Mouse (Mus musculus) heart, embryonic 12.5 days (tissue): ENCODE results near the gene Mrtfa. TPM values are rescaled to one million over a fixed set of nuclear protein-coding genes. Genes with fewer than 3 reads are reported as not detected.

Source experiments
- ATAC-seq: fragments of 200-750 bp; cut with Nextera tagmentation; 2 replicates; pipeline ENCODE4 v1.8.0; 2017; ENCODE audit warnings: moderate TSS enrichment, moderate library complexity; ENCODE audit not compliant: insufficient number of reproducible peaks, low FRiP score
- H3K27ac ChIP-seq: fragments of 300-500 bp; sonication (generic); 2 replicates; pipeline ENCODE4 v1.5.1; 2016; ENCODE audit warnings: mild to moderate bottlenecking, moderate library complexity; ENCODE audit not compliant: poor library complexity, severe bottlenecking
- H3K27me3 ChIP-seq: fragments of 300-500 bp; sonication (generic); replicated peaks from 2 replicates; pipeline ENCODE4 v1.6.1; 2016; ENCODE audit warnings: mild to moderate bottlenecking, moderate library complexity
- H3K36me3 ChIP-seq: fragments of 300-500 bp; sonication (generic); 2 replicates; pipeline ENCODE4 v1.6.1; 2016; ENCODE audit warnings: mild to moderate bottlenecking, moderate library complexity
- H3K4me1 ChIP-seq: fragments of 300-500 bp; sonication (generic); replicated peaks from 2 replicates; pipeline ENCODE4 v1.6.1; 2016; ENCODE audit warnings: mild to moderate bottlenecking
- H3K4me2 ChIP-seq: fragments of 300-500 bp; sonication (generic); 2 replicates; pipeline ENCODE4 v1.6.1; 2016; ENCODE audit warnings: mild to moderate bottlenecking, moderate library complexity
- H3K4me3 ChIP-seq: fragments of 300-500 bp; sonication (generic); 2 replicates; pipeline ENCODE4 v1.5.1; 2016; ENCODE audit warnings: mild to moderate bottlenecking
- H3K9ac ChIP-seq: fragments of 300-500 bp; sonication (generic); 2 replicates; pipeline ENCODE4 v1.6.1; 2016; ENCODE audit warnings: mild to moderate bottlenecking, moderate library complexity
- H3K9me3 ChIP-seq: fragments of 300-500 bp; sonication (generic); replicated peaks from 2 replicates; pipeline ENCODE4 v1.6.1; 2016; ENCODE audit warnings: mild to moderate bottlenecking, moderate library complexity
- WGBS: fragments of 180-500 bp; shearing (Covaris S2); methylation state at CpG from one replicate; pipeline ENCODE4 v1.1.7; 2016; 5-methylcytosine and 5-hydroxymethylcytosine counted together
- polyA plus RNA-seq: library from polyadenylated mRNA; unstranded; fragments of >200 nt; fragmentation: Nextera tagmentation; extraction: Ambion mirVana; gene quantifications from 2 replicates; pipeline ENCODE4 v1.2.1, GENCODE M21; 2016

Gene Mrtfa
- polyA plus RNA-seq, 1 experiment from 2014 or later = 19.4 TPM

DNA sequence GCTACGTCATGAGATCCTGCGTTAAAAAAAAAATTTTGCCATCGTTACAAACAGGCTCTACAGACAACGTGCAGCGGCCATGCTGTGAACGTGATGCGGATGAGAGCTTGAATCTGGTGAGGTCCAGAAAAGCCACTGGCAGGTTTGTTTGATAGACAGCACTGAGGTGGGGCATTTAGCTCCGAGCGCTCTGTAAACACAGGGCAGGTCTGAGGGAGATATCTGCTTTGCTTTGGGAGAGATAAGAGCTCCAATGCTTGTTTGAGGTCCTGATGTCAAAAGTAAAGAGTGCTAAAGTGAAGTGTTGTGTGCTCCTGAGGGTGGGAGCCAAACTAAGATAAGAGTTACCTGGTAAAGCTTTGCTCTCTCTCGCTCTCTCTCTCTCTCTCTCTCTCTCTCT, 6.6 kb upstream of the Mrtfa start:
- Histone ChIP-seq H3K27ac (no peak overlapping the region), H3K4me3 (no peak overlapping the region), H3K36me3 (no peaks in the 10 kb centered on the region), H3K4me2 (no peak overlapping the region), H3K27me3 (no peaks in the 10 kb centered on the region), H3K9ac (no peak overlapping the region), H3K9me3 (no peaks in the 10 kb centered on the region; the same call in 1 of the 2 replicates), H3K4me1 (no peaks in the 10 kb centered on the region)
- WGBS = 60% methylated on average over 10 of the region's 10 CpGs
- ATAC-seq = no peak

DNA sequence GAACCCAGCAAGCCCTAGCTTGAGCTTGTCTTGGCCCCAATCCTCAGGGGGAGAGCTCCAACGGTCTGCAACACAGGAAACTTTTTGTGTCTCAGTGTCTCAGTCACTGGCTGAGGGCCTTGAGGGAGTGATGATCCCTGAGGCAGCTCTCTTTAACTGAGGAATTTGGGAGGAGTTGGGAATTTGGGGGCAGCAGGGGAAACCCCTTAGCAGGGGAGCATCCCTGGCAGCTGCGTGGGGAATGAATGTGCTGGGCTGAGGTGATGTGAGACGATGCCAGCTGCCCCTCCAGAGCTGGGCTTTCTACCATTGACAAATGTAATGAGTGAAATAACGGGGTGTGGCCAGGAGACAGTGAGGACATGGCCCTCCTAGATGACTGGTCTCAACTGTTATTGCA, 4.9 kb upstream of the Mrtfa start:
- no peak for ATAC-seq
- no peak overlapping the region for H3K9ac ChIP-seq
- H3K4me3 ChIP-seq = no peak overlapping the region
- 47% methylated on average over 4 of the region's 4 CpGs for WGBS
- no peaks in the 10 kb centered on the region for H3K27me3 ChIP-seq
- H3K4me1 ChIP-seq = peaks cover 7% of the 10 kb centered on the region; the same call in 1 of the 2 replicates
- no peak overlapping the region for H3K4me2 ChIP-seq
- no peaks in the 10 kb centered on the region; the same call in 1 of the 2 replicates for H3K9me3 ChIP-seq
- H3K36me3 ChIP-seq = no peaks in the 10 kb centered on the region
- no peak overlapping the region for H3K27ac ChIP-seq

DNA sequence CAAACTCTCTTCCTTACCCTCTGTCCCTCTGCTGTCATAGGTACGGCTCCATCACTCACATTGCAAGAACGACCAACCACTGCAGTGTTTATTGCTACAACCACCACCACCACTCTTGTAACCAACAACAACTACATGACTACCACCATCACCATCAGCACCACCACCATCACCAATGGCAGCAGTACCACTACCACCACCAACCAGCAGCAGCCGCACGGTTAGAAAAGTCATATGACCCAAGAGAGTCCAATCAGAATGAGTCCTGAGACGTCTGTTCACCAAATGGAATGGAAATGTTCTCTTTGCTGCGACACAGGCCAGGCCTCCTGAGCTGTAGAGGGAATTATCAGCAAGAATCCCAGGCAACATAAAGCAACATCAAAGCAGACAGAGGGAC, 4.2 kb upstream of the Mrtfa start:
- H3K4me3 ChIP-seq = no peak overlapping the region
- no peak overlapping the region for H3K4me2 ChIP-seq
- no peaks in the 10 kb centered on the region for H3K27me3 ChIP-seq
- H3K9me3 ChIP-seq = no peaks in the 10 kb centered on the region; the same call in 1 of the 2 replicates
- no peaks in the 10 kb centered on the region for H3K36me3 ChIP-seq
- no peak for ATAC-seq
- no peak overlapping the region for H3K27ac ChIP-seq
- 80% methylated on average over 6 of the region's 6 CpGs for WGBS
- no peak overlapping the region for H3K9ac ChIP-seq
- H3K4me1 ChIP-seq = peaks cover 7% of the 10 kb centered on the region

DNA sequence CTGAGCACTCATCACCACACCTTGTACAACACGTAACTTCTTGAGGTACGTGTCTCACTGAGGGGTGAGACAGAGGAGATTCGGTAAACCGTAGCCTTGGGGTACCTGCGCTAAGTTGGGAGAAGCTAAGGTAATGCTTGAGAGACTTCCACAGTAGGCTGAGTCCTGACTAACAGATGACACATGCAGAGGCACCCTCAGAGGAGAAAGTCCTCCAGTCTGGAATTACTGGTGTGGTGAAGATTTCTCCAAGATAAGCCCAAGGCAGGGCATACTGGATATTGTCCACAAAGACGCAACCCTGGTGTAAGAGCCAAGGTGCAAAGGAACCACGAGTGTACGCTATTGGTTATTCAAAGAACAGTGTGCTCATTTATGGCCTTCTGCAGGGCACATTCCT, 2.3 kb upstream of the Mrtfa start:
- Histone ChIP-seq H3K9ac (no peak overlapping the region), H3K9me3 (no peaks in the 10 kb centered on the region), H3K27ac (no peak overlapping the region), H3K27me3 (no peaks in the 10 kb centered on the region), H3K4me3 (no peak overlapping the region), H3K4me1 (peaks cover 15% of the 10 kb centered on the region), H3K4me2 (no peak overlapping the region), H3K36me3 (peaks cover 1% of the 10 kb centered on the region; the same call in 1 of the 2 replicates)
- 92% methylated on average over 8 of the region's 8 CpGs for WGBS
- ATAC-seq = no peak

DNA sequence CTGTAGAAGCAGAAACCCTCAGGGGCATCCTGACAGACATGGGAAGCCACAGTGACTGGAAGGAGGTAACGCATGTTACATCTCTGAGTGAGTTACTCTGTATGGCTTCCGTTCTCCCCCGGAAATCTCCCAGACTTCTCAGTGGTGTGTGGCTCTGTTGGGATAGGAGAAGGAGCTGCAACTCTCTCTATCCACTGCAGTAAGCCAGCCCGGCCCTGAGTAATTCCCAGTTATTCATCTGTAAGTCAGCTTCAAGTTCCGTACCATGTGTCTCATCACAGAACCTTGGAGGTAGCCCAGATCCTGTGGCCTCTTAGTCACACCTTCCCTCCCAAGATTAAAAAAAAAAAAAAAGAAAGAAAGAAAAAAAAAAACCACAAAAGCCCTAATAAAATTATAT, 1.8 kb upstream of the Mrtfa start:
- WGBS = 82% methylated on average over 5 of the region's 5 CpGs
- Histone ChIP-seq H3K4me2 (no peak overlapping the region), H3K27me3 (no peaks in the 10 kb centered on the region), H3K9ac (no peak overlapping the region), H3K4me3 (no peak overlapping the region), H3K9me3 (no peaks in the 10 kb centered on the region), H3K36me3 (peaks cover 6% of the 10 kb centered on the region; the same call in 1 of the 2 replicates), H3K4me1 (peaks cover 15% of the 10 kb centered on the region), H3K27ac (no peak overlapping the region)
- ATAC-seq = no peak

DNA sequence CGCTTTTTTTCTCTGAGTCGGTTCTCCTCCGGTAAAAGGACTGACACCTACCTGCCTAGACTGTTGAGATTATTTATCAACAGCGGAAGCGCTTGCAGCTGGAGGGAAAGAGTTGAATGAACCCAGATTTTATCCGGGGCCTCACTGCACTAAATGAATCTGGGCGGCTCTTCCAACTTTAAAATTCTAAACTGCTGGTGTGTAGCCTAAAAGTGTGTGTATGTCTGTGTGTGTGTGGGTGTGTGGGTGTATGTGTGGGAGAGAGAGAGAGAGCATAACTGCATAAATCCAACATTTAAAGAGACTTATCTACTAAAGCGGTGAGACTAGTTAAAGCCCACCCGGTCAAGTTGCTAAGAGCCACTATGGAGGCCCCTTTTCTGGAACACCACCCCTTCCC, 746 bp upstream of the Mrtfa start:
- 25% methylated on average over 9 of the region's 9 CpGs for WGBS
- peaks cover 6% of the 10 kb centered on the region; the same call in 1 of the 2 replicates for H3K36me3 ChIP-seq
- ATAC-seq = no peak

DNA sequence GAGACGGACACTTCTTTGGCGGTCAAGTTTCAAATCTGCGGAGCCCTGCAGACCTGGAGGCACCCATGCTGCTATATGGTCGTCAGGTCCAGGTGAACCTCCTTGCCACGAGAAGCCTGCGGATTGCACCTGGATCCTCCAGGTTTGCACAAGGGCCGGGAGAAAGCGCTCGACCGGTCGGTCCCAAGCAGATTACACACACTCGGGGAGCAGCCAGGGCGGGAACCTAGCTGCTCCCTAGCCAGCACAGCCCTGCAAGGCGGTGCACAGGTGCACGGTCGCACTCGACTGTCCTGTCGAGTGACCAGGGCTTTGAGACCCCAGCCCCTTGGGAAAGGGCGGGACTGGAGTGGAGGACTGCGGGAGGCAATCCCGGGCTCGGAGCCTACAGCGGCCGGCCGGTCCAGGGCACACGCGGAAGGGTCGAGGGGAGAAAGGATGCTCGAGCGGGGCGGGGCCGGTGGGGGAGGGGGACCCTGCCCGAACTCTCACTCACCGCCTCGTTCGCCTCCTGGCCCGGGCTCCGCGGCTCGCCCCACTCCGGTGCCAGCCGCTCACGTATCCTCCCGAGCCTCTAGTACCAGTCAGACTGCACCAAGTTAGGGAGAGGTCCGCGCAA, 437 bp downstream of the Mrtfa start:
- peak; percentile 51 for ATAC-seq
- Histone ChIP-seq H3K27me3 (no peaks in the 10 kb centered on the region), H3K4me2 (peak overlapping the region; percentile 89), H3K4me3 (peak overlapping the region; percentile 93), H3K4me1 (peaks cover 22% of the 10 kb centered on the region), H3K36me3 (peaks cover 6% of the 10 kb centered on the region; the same call in 1 of the 2 replicates), H3K9ac (peak overlapping the region; percentile 94), H3K27ac (no peak overlapping the region), H3K9me3 (no peaks in the 10 kb centered on the region)
- under 1% methylated on average over 35 of the region's 46 CpGs for WGBS

More for the DNA sequence above, 746 bp upstream of the Mrtfa start:
- Histone ChIP-seq H3K9me3 (no peaks in the 10 kb centered on the region), H3K4me3 (peak overlapping the region; percentile 93), H3K9ac (peak overlapping the region; percentile 70), H3K4me1 (peaks cover 15% of the 10 kb centered on the region), H3K27me3 (no peaks in the 10 kb centered on the region), H3K4me2 (peak overlapping the region; percentile 71), H3K27ac (peak overlapping the region; percentile 13; the same call in 1 of the 2 replicates)

DNA sequence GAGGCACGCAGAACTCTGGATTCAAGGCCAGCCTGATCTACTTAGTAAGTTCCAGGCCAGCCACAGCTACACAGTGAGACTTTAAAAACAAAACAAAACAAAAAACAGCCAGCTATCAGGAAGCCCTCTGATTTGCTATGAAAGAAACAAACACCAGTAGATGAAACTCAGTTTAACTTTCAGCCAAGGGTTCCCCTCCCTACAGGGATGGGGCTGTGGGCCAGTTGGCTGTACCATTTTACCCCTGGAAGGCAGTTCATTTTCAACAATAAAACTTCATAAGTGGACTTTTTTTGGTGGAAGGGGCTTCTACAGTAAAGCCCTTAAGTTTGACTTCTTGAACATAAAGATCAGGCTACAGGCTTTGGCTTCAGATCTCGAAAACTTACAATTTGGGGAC, 1.5 kb downstream of the Mrtfa start:
- Histone ChIP-seq H3K36me3 (peaks cover 6% of the 10 kb centered on the region; the same call in 1 of the 2 replicates), H3K27ac (no peak overlapping the region), H3K9ac (no peak overlapping the region), H3K27me3 (no peaks in the 10 kb centered on the region), H3K4me2 (no peak overlapping the region), H3K4me3 (no peak overlapping the region), H3K9me3 (no peaks in the 10 kb centered on the region), H3K4me1 (peaks cover 22% of the 10 kb centered on the region)
- 89% methylated on average over 2 of the region's 2 CpGs for WGBS
- ATAC-seq = no peak

DNA sequence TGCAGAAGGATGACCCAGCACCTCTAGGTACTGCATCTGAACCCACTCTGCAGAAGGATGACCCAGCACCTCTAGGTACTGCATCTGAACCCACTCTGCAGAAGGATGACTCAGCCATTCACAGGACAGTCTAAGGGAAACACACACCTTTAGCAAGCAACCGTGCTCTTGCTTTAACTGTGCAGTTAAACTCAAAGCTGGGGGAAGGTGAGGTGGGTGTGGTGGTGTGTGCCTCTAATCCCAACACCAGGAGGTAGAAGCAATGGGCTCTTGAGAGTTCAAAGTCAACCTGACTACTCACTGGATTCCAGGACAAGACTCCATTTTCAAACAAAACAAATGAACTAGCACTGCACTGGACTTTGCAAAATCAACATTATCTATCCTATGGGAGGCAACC, 5.6 kb downstream of the Mrtfa start:
- Histone ChIP-seq H3K9me3 (no peaks in the 10 kb centered on the region), H3K4me1 (peaks cover 16% of the 10 kb centered on the region), H3K4me2 (no peak overlapping the region), H3K9ac (no peak overlapping the region), H3K27me3 (no peaks in the 10 kb centered on the region), H3K36me3 (peaks cover 6% of the 10 kb centered on the region; the same call in 1 of the 2 replicates), H3K27ac (no peak overlapping the region), H3K4me3 (no peak overlapping the region)
- 84% methylated on average over 1 of the region's 1 CpGs for WGBS
- ATAC-seq = no peak

DNA sequence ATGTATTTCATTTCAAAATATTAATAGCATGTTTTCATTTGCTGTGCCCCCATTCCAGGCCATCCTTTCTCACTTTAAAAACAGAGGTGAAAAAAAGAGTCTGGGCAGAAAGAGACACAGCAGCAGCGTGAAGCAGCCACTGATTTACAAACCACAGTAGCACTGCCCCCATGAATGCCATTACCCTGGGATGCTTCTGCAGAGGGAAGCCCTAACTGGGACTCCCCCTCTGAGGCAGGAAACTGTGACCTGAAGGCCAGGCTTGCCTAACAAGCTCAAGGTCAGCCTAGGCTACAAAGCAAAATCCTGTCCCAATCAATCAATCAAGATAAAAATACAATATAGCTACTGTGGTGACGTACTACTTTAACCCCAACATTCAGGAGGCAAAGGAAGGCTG, 9.3 kb downstream of the Mrtfa start:
- Histone ChIP-seq H3K27me3 (no peaks in the 10 kb centered on the region), H3K9me3 (no peaks in the 10 kb centered on the region), H3K4me3 (no peak overlapping the region), H3K36me3 (no peaks in the 10 kb centered on the region), H3K27ac (no peak overlapping the region), H3K4me2 (no peak overlapping the region), H3K4me1 (peaks cover 42% of the 10 kb centered on the region), H3K9ac (no peak overlapping the region)
- WGBS = 59% methylated on average over 2 of the region's 2 CpGs
- ATAC-seq = no peak

DNA sequence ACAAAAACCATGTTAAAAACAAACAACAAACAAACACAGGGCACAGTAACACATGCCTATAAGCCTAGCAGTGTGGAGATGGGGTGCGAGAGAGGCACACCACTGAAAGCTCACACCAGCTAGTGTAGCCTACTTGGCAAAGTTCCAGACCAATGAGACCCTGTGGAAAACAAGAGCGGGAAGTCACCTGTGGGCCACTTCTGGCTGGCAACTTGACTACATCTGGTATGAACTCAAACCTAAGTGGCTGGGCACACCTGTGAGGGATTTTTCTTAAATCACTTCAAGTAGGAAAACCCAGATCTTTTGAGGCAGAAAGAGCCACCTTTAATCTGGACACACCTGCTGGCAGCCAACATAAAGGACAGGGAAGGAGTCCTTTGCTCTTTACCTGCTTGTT, 11.0 kb downstream of the Mrtfa start:
- no peak for ATAC-seq
- 69% methylated on average over 2 of the region's 2 CpGs for WGBS
- H3K4me3 ChIP-seq = no peak overlapping the region
- H3K27me3 ChIP-seq = no peaks in the 10 kb centered on the region
- no peak overlapping the region for H3K4me2 ChIP-seq
- H3K9me3 ChIP-seq = no peaks in the 10 kb centered on the region
- H3K36me3 ChIP-seq = no peaks in the 10 kb centered on the region
- no peak overlapping the region for H3K9ac ChIP-seq
- no peak overlapping the region for H3K27ac ChIP-seq
- H3K4me1 ChIP-seq = peaks cover 52% of the 10 kb centered on the region

DNA sequence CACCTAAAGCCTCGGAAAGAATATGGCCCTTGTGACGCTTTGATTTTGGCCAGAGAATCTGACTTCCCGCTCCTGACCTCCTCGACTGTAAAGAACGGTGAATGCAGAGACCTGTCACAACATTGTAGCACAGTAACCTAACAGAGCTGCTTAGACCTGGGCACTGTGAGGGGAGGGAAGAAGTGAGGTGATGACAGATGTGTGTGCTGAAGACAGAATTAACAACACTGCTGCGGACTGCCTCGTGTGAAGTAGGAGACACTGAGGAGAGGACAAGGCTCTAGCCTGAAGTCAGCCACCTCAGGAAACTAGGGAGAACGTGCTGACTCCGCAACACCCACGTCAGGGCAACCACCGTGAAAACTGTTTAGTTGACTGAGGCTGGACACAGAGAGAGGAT, 11.9 kb downstream of the Mrtfa start:
- no peak for ATAC-seq
- Histone ChIP-seq H3K9me3 (no peaks in the 10 kb centered on the region), H3K36me3 (no peaks in the 10 kb centered on the region), H3K9ac (no peak overlapping the region), H3K27me3 (no peaks in the 10 kb centered on the region), H3K4me3 (no peak overlapping the region), H3K27ac (peak overlapping the region; percentile 43; the same call in 1 of the 2 replicates), H3K4me2 (peak overlapping the region; percentile 48), H3K4me1 (peaks cover 59% of the 10 kb centered on the region)
- 29% methylated on average over 11 of the region's 11 CpGs for WGBS
